Mouse (Mus musculus) liver, postnatal 0 days (tissue): Measurements from ENCODE around the gene Olfr520.
A peak's percentile ranks its signal among the peaks of the same experiment; 100 is the strongest.

Experiments used
- CTCF ChIP-seq: sonication (generic); IDR thresholded peaks from 2 replicates; pipeline ENCODE4 v1.5.1; 2016; ENCODE audit warnings: antibody characterized with exemption, low read depth
- EP300 ChIP-seq: IDR thresholded peaks from 2 replicates; pipeline ENCODE4 v1.6.1; 2016; ENCODE audit warnings: antibody characterized with exemption, low read depth, mild to moderate bottlenecking

DNA sequence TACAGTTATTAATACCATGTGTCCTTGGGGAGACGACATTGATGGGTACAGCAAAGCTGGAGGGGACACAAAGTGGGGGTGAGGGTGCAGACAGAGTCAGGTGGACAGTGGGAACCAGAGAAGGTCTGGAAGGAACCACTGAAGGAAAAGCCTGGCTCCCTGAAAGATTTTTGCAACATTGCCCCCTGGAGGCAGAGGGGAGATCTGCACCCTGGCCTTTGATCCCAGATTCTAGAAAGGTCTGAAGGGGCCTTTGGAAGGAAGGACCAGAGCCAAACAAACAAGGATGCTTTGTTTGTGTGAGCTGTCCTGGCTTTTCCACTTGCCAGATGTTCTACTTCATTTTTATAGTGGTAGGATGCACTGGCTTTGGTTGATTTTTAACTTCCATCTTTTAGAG, 19.6 kb upstream of the Olfr520 start:
- TF ChIP-seq CTCF (peak; percentile 83), EP300 (no peak)
